Mouse (Mus musculus) heart, adult 8-10 months (tissue): Measurements from ENCODE around the gene Rnft1. TPM values are rescaled to one million over a fixed set of nuclear protein-coding genes. Genes with fewer than 3 reads are reported as not detected.
A peak's percentile ranks its signal among the peaks of the same experiment; 100 is the strongest.
"Not testable (repeated sequence)": the region's sequence is repeated elsewhere in the genome, so short reads cannot be mapped to it uniquely, and the experiment has no call there.

Experiments used
- DNase-seq: peaks from one replicate; pipeline ENCODE4 v3.0.0; 2022; ENCODE audit warnings: low spot score
- total RNA-seq, 4 experiments: library from RNA; stranded (reverse); gene quantifications; 2 replicates each; pipeline ENCODE4 v1.2.4; 2022

Rnft1 gene
- total RNA-seq, 4 experiments from 2014 or later: 25.4 to 30.0 (median 29.3) TPM

DNA sequence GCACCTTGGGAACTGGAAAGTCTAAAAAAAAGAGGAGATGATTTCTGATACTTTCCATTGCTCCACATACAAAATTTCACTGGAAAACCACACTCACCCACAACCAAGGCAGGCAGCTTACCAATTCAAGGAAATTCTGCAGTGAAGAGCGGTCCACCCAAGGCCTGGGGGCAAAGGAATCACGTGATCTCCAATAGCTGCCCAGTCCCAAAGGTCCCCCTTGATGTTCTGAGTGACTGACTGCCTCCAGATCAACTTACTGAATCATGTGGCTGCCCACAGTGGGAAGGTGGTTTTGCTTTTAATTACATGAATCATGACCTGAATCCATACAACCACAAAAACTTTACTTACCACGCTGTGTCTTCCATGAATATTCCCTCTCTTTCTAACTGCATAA lies 32.8 kb downstream of the Rnft1 start:
- DNase-seq: no peak

DNA sequence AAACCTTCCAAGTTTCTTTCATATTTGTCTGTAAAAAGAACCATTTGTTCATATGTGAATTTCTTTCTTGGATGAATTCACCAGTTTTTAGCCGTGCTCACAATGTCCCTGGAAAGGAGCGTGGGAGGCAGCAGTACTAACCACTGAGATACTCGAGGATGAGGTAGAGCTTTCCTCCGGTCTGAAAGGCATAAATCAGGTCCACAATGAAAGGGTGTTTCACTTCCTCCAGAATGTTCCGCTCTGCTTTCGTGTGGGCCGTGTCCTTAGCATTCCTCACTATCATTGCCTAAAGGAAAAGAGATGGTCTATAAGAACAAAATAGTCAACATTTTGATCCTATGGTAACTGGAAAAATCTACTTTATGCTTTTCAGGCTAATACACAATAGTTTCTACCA lies 35.3 kb downstream of the Rnft1 start:
- no peak for DNase-seq

DNA sequence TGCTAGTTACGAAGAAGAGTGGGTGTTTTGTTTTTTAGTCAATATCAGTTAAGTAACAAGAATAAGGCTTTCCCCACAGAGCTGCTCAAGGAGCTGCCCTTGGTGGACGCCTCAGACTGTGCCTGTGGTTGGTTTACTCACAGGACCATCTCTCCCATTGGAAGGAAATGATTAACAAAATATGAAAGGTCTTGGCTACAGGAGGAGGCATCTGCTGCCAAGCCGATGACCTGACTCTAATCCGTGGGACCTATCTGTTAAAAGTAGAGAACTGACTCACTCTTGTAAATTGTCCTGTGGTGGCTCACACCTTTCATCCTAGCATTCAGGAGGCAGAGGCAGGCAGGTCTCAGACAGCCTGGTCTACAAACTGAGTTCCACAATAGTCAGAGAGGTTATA lies 43.1 kb downstream of the Rnft1 start:
- DNase-seq: no peak

DNA sequence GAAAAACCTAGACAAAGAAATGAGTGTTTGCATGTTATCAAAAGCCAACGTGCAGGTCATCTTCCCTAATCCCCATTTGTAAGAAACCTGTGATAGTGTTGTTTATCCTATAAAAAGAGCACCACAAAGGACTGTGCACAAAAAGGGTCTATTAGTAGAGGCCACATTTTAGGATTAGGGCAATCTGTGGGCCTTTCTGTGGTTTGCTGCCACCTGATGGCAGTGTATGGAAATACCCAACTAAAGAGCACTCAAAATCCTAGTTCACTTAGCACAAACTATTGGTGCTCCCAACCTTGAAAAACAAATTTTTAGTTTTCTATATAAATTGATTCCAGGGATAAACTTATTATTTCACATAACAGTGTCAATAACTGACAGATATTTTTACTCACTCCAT lies 48.4 kb downstream of the Rnft1 start:
- no peak for DNase-seq

DNA sequence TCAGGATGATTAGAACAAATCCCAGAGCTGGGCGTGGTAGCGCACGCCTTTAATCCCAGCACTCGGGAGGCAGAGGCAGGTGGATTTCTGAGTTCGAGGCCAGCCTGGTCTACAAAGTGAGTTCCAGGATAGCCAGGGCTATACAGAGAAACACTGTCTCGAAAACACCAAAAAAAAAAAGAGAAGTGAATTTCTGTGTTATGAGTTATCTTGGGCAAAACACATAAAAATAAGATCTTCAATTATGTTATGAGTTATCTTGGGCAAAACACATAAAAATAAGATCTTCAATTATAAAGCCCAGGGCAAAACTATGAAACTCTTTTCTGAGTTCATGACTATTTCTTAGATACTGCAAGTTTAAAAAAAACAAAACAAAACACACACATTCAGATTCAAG lies 48.8 kb downstream of the Rnft1 start:
- DNase-seq: not testable (repeated sequence)

DNA sequence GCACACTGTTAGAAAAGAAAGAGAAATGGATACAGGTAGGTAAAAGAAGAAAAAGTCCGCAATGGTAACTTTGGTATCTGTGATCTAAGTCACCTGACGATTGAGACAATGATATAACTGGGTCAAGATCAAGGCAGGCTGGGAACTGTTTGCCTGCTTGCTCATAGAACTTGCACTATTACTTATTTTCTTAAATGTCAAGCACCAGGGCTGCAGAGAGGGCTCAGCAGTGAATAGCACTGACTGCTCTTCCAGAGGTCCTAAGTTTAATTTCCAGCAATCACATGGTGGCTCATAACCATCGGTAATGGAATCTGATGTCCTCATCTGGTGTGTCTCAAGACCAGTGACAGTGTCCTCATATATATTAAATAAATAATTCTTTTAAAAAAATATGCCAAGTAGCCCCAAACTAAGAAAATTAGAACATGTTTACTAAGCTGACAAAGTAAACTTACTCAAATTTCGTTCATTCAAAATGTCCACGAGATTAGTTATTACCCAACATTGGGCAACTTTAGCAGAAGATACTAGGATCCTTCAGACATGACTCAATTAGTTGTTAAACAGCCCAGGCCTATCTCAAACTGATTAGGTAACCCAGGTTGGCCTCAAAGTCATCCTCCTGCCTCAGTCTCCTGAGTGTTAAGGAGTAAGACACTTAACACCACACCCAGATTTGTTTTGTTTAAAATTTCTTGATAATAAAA lies 49.9 kb downstream of the Rnft1 start:
- no peak for DNase-seq

DNA sequence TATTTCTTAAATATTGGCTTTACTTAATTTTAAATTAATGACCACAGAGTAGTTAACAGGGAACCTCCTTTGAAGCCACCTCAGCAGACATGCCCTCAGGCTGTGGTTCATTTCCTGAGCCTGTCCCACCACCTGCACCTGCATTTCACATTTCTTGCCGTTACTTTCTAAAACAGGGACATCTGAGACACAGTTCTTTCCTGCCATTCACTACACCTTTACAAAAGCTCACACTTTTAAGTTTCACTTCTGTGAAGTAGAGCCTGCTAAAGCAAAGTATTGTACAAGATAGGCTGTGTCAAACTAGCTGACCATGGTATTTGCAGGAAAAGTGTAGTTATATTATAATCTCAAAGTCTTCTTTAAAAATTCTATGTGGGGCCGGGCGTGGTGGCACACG lies 54.3 kb downstream of the Rnft1 start:
- no peak for DNase-seq

DNA sequence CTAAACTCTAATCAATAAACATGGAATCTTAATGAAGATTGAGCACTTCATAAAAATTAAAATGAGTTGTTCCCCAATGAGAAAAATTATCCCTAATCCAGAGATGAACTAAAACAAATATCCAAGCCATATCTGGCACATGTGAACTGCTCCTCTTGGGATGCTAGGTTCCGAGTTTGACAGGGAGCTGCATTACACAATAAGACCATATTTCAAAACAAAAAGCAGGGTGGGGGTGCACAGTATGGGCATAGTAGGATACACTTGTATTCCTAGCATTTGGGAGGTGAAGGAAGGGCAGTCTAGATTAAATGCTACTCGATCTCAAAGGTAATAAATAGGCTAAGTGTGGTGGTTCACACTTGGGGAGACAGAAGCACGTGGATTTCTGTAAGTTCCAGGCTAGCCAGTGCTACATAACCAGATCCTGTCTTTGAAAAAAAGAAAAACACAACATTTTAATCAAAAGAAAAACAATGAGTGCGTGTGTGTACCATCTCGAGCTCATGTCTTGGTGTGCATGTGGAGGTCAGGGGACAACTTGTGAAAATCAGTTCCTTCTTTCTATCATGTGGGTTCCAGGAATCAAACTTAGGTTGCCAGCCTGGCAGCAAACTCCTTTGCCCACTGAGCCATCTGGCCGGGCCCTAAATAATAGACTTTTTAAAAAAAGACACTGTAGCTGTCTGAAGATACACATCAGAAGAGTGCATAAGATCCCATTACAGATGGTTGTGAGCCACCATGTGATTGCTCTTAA lies 55.4 kb downstream of the Rnft1 start:
- no peak for DNase-seq

DNA sequence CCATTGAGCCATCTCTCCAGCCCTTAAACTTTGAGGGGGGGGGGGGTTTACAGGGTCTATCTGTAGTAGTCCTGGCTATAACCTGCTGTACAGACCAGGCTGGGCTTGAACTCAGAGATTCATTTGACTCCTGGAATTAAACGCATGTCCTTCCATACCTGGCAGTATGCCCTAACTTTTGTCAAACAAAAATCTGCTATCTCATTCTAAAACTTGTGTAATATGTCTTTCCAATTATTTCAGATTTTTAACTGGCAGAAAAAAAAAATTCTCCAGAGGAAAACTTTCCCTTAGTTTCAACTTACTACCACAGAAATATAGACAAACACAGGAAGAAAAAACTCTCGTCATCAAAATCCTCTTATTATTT lies 56.0 kb downstream of the Rnft1 start:
- no peak for DNase-seq

DNA sequence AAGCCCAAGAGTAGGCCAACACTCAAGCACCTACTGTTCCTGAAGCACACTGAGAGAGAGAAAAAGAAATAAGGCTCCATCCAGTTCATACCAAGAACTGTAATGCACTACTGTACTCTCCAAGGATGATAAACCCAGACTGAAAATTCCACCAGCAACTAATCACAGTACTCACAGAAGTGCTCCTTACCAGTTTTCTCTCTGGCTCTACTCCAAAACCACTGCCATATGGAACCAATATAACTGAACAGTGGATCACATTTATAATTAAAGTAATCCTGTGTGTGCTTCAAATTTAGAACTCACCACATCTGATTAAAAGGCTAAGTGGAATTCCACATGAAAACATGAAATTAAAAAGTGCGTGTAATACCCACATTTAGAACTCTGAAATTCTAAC lies 58.4 kb downstream of the Rnft1 start:
- DNase-seq: no peak

DNA sequence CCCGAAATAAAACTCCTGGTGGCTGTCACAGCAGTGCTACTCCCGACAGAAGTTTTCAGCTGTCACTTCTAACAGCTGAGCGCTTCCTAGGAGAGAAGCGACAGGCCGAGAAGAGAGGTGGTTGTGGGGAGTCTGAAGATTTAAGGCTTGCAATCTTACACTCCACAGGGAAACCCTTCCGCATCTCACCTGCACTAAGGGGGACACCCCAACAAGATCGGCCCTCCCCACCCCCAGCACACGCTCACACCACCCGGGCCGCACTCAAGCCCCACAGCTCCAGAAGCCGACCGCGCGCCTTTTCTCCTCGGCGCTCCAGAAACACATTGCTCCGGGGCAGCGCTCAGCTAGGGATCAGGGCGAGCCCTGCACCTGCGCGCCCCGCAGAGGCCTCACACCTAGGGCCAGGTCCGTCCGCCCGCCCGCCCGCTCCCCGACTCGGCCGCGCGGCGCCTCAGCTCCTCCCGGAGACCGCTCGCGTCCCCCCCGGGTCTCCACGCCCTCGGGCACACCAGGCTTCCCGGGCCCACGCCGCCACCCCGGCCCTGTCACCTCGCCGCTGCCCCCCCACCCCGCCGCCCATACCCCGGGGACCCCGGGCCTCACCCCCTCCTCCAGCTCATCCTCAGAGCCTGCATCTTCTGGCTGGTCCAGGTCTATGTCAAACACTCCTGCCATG lies 59.6 kb downstream of the Rnft1 start:
- no peak for DNase-seq

DNA sequence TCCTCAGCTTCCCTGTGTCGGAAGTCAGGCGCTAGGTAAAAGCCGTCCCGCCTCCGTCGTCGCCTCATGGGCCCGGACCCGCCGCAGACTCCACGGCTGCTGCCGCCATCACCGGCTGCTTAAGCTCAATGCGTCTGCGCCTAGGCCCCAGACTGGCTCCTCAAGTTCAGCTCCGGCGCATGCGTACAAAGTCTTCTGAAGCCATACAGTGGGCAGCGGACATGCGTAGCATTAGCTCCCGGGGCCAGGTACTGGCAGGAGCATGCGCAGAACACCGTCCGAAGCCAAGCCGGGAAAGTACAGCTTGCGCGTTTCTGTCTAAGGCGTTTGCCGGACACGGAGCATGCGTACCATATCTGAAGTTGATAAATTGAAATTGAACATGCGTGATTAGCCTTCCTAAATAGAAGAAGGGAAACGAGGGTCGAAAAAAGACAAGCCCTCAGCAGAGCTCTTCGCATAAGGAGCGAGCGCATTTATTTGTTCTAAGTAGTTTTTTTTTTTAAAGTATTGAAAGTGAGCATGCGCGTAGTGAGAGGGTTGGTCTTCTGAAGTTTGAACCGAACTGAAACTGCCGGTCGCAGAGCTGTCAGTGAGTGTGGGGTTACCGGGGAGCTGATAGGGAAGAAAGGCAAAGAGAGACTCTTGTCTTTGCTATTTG lies 60.3 kb downstream of the Rnft1 start, which contains the start of the genes Rps6kb1 and Tubd1:
Gene Rps6kb1 (minus strand): TSS at position 167 of the 661 bp plus-strand sequence.
Gene Tubd1 (plus strand): TSS at position 353 of the 661 bp plus-strand sequence.
- DNase-seq: peak; percentile 99

DNA sequence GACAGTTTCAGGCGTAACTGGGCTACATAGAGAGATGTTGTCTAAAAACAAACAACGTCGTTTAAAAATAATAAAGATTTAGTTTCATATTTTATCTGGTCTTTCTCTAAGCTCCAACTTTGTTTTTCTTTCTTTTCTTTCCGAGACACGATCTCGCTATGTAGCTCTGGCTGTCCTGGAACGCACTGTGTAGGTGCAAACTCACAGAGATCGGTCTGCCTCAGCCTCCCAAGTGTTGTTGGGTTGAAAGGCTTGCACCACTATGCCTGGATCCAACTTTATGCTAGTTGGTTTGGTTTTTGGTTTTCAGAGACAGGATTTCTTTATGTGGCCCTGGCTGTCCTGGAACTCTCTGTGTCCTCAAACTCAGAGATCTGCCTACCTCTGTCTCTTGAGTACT lies 61.1 kb downstream of the Rnft1 start:
- DNase-seq: no peak

DNA sequence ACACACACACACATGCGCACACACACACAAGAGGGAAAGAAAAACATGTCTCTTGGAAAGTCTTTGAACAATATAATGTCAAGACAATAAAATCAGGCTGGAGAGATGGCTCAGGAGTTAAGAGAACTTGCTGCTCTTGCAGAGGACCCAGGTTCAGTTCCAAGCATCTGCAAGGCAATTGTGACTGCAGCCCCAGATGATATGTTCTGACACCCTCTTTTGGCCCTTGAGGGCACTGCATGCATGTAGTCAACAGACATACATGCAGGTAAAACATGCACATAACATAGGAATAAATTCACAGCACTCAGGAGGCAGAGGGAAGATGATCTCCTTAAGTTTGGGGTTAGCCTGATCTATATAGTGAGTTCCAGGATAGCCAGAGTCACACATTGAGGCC lies 63.0 kb downstream of the Rnft1 start:
- no peak for DNase-seq

Other genes with a start within 250 kb of the Rnft1 start
- gene Ints2, start 227.1 kb upstream of the Rnft1 start, total RNA-seq: 1 to 10 TPM; 6.7 to 7.9 (median 7.2) TPM
- gene Med13, start 127.1 kb upstream of the Rnft1 start, total RNA-seq: 10 to 100 TPM; 28.7 to 42.4 (median 33.7) TPM
- 10 to 100 TPM; 16.5 to 24.5 (median 23.9) TPM for gene Rps6kb1, start 60.1 kb downstream of the Rnft1 start, total RNA-seq
- 1 to 10 TPM; 5.4 to 6.2 (median 5.8) TPM for gene Tubd1, start 60.3 kb downstream of the Rnft1 start, total RNA-seq
- 10 to 100 TPM; 60.2 to 77.1 (median 64.7) TPM for gene Vmp1, start 199.2 kb downstream of the Rnft1 start, total RNA-seq
- gene Ptrh2, start 199.3 kb downstream of the Rnft1 start, total RNA-seq: 1 to 10 TPM; 6.6 to 7.3 (median 7.1) TPM